Mouse (Mus musculus): ENCODE measurements around the gene Ccdc194.
A peak's percentile ranks its signal among the peaks of the same experiment; 100 is the strongest.

Ccdc194 gene

DNA sequence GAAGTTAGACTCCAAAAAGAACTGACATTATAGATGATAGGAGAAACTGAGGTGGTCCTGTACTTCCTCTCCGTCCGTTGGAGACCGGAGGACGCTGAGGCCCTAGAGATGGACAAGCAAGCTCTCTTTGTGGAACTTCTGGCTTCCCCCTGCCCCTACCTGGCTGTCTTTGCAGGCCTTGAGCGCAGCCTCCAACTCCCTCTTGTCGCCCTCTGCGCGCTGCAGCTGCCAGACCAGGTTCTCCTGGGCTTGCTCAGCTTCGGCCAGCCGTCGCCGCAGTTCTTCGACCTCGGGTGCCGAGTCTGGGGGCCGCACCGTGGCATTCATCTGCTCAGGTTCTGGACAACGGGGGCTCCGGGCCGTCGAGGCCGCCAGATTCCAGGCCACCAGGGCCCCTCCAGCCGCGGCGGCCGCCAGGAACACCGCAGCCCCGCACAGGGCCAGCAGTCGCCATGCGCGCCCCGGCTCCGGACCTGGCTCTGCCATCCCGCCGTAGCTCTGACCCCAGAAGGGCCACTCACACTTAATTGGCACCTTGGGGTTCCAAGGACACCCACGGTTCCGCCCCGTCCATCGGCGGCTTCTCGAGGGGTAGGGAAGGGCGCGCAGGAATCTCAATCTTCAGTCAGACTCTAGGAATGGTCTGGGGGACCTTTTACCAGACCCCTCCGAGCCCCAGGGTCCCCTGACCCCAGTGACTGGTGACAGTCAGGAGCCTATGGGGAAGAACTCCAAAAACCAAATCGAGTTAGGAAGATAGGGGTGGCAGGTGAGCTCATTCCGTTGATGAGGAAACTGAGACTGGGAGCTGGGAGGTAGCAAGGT lies at the start of gene Ccdc194:
TSS of gene Ccdc194 (minus strand) at position 486 of the 825 bp plus-strand sequence.
- no peak for DNase-seq

DNA sequence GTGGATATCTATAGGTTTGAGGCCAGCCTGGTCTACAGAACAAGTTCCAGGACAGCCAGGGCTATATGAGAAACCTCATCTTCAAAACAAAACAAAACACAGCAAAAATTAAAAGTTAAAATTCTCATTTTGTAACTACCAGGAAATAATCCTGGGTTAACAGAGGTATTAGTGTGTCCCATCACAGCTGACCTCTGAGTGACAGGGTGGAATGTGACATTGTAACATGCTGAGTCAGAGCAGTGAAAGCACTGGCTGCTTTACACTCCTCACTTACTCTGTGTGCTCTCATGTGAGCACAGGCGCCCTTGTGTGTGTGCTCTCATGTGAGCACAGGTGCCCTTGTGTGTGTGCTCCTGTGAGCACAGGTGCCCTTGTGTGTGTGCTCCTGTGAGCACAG lies 49.5 kb upstream of the Ccdc194 start:
- no peak for DNase-seq

DNA sequence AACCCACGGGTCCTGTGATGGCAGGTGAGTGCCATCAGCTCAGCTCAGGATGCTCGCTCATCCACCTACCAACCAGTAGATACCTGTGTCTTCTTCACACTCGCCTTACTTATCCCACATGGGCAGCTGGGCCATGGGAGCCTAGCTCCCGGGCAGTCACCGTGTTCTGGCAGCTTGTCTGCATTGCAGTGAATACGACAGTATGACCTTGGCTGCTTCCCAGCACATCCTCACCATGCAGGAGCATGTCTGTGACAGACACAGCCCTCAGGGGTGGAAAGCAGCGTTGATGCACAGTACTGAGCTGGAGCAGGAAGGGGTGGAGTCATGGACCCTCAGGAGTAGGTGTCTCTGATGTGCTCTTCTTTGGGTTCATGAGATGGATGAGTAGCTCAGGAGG lies 48.9 kb upstream of the Ccdc194 start:
- DNase-seq, result no peak

DNA sequence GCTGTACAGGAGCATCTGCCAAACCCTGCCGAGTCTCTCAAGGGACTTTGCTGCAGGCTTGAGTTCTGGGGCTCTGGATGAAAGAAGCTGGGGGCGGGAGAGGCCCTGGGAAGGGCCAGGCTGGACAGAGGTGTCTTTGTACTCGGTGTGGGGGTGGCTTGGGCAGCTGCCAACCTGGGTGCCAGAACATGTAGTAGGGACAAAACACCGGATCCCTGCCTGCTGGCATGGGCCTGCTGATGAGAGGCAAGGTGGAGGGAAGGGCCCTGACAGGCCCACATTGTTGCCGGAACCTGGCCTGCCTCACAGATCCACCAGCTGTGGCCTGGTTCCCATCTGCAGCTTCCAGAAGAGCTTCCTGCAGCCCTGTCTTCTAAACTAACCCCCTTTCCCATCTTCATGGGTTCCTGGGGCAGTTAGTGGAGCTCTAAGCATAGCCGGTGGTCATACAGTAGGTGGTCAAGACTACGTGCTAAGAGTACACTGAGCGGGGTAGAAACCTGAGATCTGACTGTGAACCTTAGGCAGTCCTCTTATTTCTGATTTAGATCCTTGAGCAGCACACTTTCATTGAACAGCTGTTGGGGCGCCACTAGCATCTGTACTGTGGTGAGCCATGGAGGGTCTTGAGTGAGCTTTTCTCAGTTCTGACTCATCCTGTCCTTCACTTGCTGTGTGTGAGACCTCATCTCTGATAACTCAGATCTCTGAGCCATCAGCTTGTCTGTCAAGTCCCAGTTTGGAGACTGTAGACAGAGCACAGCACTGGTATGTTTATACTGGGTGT lies 47.5 kb upstream of the Ccdc194 start:
- DNase-seq, result peak; percentile 93

DNA sequence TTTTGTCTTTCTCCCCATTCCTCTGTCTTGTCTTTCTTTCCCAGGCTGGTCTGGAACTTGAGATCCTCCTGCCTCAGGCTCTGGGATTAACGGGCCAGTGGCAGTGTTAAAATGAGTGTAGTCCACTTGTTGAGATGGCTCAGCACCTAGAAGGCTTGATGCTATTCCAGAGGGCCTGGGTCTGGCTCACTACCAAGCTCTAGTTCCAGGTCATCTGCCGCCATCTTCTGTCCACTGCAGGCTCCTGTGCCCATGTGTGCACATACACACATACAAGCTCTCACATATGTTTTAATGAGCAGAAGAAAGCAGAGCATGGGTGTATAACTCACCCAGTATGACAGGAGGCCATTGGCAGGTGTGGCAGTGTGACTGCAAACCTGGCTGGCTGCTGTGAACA lies 46.6 kb upstream of the Ccdc194 start:
- DNase-seq, result no peak

DNA sequence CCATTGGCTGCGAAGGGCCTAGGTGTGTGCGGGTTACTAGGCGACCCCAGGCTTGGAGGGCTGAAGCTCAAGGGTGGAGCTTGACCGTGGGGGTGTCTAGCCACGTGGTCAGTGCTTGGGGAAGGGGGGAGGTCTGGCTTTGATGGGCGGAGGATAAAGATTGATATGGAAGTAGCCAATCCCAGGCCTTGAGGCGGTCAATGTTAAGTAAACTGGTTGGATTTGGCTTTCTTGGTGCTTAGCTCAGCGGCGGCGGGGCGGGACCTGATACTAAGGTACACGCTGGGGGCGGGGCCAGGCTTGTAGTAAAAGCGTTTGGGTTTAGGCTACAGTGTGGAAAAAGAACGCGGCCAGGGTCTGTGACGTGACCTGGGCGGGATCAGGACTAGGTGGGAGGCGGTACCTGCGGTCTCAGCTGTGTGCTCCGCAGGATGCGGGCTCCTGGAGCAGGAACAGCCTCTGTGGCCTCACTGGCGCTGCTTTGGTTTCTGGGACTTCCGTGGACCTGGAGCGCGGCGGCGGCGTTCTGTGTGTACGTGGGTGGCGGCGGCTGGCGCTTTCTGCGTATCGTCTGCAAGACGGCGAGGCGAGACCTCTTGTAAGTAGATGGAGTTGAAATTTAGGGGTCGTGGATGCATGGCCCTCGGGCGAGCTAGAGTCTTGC lies 44.9 kb upstream of the Ccdc194 start:
- DNase-seq, result peak; percentile 99

DNA sequence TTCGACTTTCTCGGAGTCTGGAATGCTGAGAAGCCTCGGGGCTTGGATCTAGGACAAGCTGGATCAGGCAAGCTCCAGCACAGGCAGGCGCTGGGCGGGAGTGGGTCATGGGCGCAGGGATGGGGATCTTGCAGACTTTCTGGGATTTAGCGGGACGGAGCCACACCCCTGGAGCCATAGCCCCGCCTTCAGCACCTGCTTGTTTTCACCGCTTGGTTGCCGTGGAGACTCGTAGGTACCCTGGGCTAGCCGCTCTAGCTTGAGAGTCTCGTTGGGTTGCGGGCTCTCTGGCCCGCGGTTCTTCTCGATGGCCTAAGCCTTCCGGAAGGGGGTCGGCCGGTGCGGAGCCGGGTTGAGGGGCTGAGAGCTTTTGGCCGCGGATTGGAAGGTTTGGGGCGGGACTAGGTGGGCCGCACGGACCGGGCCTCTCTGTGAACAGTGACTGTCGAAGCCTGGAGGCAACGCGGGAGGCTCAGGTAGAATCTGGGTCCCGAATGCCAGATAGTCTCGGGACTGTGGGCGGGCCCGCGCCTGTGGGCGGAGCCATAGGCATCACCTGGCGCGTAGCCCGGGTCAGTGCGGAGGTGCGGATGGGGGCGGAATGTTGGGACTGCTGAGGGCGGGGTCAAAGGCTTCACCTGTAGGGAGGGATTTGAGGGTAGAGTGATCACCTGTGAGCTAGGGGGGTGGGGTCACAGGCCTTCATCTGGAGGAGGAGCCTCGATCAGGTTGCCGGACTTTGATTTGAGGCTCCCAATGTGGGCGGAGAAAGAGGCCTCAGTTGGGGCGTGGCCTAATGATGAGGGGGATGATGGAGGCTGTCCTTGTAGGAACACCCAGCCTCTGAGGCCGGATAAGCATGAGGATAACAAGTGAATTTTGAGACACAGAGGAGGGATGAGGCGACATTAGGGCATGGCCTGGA lies 44.1 kb upstream of the Ccdc194 start:
- DNase-seq, result peak; percentile 95

DNA sequence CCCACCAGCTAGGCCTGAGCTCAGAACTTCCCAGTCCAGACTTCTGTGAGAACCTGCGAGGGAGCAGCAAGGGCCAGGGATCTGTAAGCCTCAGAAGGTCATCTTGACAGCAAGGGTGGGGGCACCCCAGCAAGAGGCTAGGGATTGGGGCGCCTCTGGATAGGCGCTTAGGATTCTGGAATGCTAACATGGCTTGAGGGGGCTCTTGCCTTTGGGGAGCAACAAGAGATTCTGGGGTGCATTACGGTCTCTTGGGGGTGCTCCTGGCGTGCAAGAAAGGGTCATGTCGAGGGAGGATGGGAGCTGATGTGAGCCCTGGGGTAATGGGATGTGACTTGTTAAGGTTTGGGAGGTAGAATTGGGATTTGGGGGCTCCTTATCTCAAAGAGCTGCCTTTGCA lies 43.4 kb upstream of the Ccdc194 start:
- DNase-seq, result no peak

DNA sequence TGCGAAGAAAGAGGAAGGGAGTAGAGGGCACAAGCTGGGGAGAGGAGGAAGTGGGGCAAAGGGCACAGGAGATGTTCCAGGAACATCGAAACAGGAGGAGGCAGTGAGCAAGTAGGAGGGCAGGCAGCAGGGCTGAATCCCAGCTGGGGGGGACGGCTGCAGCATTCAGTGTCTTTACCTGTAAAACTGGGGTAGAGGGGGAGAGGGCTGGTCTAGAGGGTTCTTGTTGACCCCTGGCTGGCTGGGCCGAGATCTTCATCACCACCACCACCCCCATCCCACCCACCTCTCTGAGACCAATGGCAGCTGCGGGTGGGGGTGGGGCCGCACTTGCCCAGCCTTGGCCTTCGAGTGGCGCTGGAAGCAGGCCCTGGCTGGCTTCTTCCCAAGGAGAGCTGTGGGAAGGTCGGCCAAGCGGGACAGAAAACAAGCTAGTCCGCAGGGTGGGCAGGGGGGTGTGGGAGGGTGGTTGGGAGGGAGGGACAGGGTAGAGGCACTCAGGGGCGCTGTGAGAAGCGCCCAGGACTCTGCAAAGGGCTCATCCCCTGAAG lies 43.0 kb upstream of the Ccdc194 start, which contains the start of gene Slc27a1:
TSS of gene Slc27a1 (plus strand) at position 496 of the 551 bp plus-strand sequence.
- peak; percentile 76 for DNase-seq

DNA sequence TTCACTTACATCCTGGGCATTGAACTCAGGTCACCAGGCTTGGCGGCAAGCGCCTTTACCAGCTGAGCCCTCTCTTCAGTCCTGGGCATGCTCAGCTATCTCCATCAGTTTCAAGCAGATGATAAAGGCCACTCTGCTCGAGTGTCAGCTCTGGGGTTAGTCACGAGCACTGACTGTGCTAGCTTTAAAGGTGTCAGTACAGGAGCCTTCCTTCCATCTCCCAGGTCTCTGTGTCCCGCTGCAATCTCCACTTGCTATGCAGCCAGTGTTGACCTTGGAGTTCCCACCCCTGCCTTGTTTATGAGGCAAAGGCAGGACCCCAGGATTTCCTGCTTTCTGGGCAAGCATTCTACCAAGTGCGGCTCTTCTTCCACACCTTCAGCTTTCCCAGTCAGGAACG lies 42.1 kb upstream of the Ccdc194 start:
- no peak for DNase-seq

DNA sequence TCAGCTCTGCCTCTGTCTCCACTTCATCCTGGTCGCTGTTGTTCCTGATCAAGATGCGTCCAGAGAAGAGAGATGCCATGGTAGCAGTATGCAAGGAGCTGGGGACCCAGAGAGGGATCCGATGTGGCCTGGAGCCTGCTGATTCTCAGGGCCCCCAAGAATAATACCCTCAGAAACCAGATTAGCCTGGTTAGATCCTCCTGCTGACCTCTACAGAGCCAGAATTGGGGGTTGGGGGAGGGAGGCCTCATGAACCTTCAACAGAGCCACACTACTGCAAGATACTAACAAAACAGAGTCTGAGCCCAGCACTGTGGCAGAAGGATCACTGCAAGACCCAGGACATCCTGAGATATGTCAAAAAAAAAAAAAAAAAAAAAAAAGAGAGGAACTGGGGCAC lies 41.0 kb upstream of the Ccdc194 start, which contains the start of gene Nxnl1:
TSS of gene Nxnl1 (minus strand) at position 101 of the 400 bp plus-strand sequence.
- no peak for DNase-seq

DNA sequence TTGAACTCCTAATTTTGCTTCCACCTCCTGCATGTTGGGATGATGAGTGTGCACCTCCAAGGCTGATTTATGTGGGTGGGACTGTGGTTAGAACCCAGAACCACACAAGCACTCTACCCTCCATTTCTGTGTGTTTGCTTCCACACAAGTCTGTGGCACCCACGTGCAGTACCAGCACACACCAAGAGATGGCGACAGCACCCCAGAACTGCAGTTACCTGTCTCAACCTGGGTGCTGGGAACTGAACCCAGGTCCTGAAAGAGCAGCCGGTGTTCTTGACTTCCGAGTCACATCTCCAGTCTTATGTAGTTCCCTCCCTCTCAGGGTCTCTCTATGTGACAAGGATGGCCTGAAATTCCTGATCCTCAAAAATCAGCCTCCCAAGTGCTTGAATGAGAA lies 38.5 kb upstream of the Ccdc194 start:
- DNase-seq, result no peak

DNA sequence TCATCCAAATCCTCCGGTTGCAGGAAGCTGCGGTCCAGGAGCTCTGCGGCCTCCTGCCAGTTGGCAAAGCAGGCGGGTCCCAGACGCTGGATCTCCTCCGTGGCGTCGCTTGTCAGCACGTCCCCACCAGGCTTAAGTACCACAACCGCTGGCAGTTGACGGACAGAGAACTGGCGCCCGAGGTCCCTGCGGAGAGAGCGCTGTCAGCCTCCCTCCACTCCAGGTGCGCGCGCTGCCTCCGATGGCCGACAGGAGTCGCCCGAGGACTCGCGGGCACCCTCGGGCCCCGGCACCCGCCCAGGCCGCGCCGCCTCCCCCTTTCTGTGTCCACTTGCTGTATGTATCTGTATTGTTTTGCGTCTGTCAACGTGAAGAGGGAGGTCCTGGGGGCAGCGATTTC lies 37.2 kb upstream of the Ccdc194 start:
- no peak for DNase-seq

DNA sequence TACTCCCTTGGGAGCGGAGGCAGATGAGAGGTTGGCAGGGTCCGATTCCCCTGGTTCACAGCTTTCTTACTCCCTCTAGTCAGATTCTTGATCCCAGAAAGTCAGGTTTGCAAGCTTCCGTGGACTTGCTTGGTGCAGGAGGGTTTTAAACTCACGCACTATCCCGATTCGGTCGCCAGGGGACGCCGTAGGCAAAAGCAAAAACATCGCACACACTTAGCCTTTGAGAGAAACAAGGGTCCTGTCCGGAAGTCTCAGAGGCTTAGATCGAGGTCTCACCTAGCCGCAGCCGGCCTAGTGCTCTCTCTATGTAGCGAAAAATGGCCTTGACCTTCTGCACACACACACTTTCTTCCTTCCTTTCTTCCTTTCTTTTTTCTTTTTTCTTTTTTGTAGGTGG lies 35.9 kb upstream of the Ccdc194 start:
- no peak for DNase-seq

DNA sequence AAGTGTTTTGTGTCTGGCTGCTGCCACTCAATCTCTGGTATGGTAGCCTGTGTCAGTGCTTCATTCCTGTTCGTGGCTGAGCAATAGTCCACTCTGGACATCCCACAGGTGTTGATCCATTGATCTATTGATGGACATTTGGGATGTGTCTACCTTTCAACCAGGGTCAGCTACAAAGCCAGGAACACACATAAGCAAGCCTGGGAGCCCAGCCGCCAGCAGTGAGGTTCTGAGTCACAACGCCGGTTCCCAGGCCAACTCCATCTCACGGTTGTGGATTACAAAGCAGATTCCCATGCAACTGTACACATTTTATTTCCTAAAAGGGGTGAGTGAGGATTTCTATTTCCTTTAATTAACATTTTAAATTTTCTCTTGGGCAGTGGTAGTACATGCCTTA lies 35.3 kb upstream of the Ccdc194 start:
- DNase-seq, result no peak

DNA sequence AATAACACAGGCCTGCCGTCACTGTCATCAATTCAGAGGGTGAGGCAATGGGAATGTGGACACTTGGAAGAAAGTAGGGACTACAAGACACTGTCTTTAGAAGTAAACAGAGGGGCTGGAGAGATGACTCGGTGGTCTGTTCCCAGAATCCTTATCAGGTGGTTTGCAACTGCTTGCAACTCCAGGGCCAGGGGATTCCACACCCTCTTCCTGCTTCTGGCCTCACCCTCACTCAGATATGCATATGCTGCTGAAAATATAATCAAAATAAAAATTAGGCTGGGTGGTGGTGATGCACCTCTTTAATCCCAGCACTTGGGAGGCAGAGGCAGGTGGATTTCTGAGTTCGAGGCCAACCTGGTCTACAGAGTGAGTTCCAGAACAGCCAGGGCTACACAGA lies 34.6 kb upstream of the Ccdc194 start:
- DNase-seq, result no peak

DNA sequence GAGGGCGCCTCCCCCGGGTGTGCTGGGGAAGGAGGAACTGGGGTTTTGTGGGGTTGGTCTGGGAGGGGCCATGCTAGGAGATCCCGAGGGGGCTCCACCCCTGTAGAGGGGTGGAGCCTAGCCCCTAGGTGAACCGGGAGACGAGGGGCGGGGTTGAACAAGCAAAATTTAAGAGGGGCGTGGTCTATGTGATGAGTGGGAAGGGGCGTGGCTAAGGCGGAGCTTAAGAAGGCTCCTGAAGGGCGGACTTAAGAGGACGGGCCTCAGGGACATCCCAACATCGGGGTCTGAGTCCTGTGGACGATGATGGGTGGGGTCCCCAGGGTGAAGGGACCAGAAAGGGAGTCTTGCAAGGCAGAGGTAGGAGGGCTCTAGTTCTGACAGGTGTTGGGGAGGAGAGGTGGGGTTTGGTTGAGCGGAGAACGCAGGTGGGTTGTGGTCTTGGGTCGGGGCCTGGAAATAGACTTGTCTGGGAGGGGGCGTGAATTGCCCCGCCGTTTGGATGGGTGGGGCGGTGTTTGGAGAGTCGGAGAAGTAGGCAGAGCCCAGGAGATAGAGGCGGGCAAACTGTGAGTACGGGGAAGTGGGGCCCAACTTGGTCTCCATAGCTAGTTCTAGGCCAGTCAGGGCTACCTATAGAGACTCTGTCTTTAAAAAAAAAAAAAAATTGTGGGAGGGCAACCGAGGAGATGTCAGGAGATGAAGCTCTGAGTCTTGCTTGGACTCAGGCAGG lies 33.6 kb upstream of the Ccdc194 start:
- peak; percentile 79 for DNase-seq

DNA sequence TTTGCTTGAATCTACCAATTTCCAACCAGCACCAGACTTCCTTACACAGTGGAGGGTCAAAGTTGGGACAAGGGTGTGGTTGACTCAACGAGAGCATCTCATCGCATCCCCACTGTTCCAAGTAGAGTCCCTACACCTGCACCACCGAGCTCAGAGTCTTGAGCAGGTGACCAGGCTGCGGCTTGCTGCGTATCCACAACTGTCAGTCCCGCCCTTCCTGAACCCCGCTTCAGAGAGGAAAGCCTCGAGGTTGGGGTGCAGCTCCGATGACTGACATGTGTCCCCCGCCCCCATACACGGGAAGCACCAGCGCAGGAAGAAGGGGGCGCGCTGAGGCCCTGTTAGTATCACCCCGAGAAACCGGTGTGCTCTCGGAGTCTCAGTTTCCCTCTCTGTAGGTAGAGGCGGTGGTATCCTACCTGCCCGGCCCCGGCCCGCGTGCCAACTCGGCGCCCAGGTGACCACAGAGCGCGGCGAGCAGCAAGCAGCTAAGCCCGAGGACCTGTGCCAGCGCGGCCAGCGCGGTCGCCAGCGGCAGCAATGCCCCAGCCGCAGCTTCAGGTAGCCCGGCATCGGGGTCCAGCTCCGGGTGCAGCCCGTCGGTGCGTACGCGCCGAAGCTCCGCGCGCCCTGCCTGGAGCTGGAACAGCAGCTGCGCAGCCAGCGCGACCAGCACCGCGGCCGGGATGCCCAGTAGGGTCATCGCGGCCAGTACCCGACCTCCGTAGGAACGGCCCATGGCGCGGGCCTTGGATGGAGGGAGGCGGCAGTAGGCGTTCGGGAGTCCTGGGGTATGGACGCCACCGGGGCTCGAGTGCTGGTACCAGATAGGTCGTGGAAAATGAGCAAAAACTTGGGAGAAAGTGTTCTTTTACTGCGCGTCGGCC lies 32.8 kb upstream of the Ccdc194 start, which contains the start of gene Tmem221:
TSS of gene Tmem221 (minus strand) at position 801 of the 887 bp plus-strand sequence.
- DNase-seq, result no peak

DNA sequence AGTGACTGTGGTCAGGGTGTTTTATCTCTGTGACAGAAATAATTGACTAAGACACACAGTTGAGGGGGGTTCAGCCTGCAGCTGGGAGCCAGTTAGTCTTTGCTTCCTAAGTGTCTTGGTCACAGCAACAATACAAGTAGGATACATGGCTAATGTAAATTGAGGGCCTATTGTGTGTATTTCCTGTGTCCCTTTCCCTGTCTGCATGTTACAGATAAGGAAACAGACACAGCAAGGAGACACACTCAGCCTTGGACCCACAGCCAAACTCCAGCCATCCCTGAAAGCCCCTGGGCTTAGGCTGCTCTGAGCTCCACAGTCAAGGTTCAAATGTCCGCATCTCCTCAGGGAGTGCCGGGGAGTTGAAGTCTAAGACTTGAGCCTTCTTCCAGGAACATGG lies 29.1 kb upstream of the Ccdc194 start:
- no peak for DNase-seq

DNA sequence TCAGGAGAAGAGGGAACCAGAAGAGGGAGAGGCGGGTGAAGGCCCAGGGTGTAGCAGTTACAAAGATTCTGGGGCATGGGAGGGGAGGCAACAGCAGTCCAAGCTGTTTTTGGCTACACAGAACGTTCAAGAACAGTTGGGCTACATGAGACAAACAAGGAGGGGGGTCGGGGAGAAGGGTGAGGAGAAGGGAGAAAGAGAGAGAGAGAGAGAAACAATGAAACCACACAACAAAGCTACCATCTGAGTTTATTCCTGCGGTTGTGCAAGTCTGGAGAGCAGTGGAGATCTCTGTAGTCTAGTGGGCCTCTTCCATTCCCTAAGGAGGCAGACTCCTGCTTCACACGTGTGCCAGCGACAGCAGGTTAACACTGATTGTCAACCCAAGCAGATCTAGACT lies 28.5 kb upstream of the Ccdc194 start:
- no peak for DNase-seq
